Mouse (Mus musculus) kidney, embryonic 15.5 days (tissue): ENCODE measurements around the gene Tgfb2. TPM values are rescaled to one million over a fixed set of nuclear protein-coding genes. Genes with fewer than 3 reads are reported as not detected.
A peak's percentile ranks its signal among the peaks of the same experiment; 100 is the strongest.

ENCODE experiments used
- ATAC-seq: fragments of 200-750 bp; cut with Nextera tagmentation; replicated peaks from 2 replicates; pipeline ENCODE4 v1.8.0; 2017; ENCODE audit warnings: moderate TSS enrichment; ENCODE audit not compliant: low FRiP score
- H3K27ac ChIP-seq: fragments of 300-500 bp; sonication (generic); 2 replicates; pipeline ENCODE4 v1.5.1; 2015; ENCODE audit warnings: mild to moderate bottlenecking, inconsistent platforms
- H3K27me3 ChIP-seq: fragments of 300-500 bp; sonication (generic); 2 replicates; pipeline ENCODE4 v1.6.1; 2015; ENCODE audit warnings: inconsistent platforms
- H3K36me3 ChIP-seq: fragments of 300-500 bp; sonication (generic); 2 replicates; pipeline ENCODE4 v1.6.1; 2015; ENCODE audit warnings: inconsistent platforms
- H3K4me1 ChIP-seq: fragments of 300-500 bp; sonication (generic); 2 replicates; pipeline ENCODE4 v1.6.1; 2015; ENCODE audit warnings: inconsistent platforms
- H3K4me2 ChIP-seq: fragments of 300-500 bp; sonication (generic); 2 replicates; pipeline ENCODE4 v1.6.1; 2015; ENCODE audit warnings: moderate library complexity, mild to moderate bottlenecking, inconsistent platforms
- H3K4me3 ChIP-seq: fragments of 300-500 bp; sonication (generic); replicated peaks from 2 replicates; pipeline ENCODE4 v1.5.1; 2015; ENCODE audit warnings: mild to moderate bottlenecking, inconsistent platforms
- H3K9ac ChIP-seq: fragments of 300-500 bp; sonication (generic); 2 replicates; pipeline ENCODE4 v1.6.1; 2015; ENCODE audit warnings: mild to moderate bottlenecking, inconsistent platforms
- H3K9me3 ChIP-seq: fragments of 300-500 bp; sonication (generic); replicated peaks from 2 replicates; pipeline ENCODE4 v1.6.1; 2016; ENCODE audit warnings: inconsistent platforms
- WGBS: fragments of 180-500 bp; shearing (Covaris S2); methylation state at CpG from one replicate; pipeline ENCODE4 v1.1.7; 2015; ENCODE audit warnings: mixed read lengths; 5-methylcytosine and 5-hydroxymethylcytosine counted together
- polyA plus RNA-seq: library from polyadenylated mRNA; unstranded; fragments of >200 nt; fragmentation: Nextera tagmentation; extraction: Ambion mirVana; gene quantifications from 2 replicates; pipeline ENCODE4 v1.2.1, GENCODE M21; 2015

Tgfb2 gene
- polyA plus RNA-seq, 1 experiment from 2014 or later = 23.5 TPM

DNA sequence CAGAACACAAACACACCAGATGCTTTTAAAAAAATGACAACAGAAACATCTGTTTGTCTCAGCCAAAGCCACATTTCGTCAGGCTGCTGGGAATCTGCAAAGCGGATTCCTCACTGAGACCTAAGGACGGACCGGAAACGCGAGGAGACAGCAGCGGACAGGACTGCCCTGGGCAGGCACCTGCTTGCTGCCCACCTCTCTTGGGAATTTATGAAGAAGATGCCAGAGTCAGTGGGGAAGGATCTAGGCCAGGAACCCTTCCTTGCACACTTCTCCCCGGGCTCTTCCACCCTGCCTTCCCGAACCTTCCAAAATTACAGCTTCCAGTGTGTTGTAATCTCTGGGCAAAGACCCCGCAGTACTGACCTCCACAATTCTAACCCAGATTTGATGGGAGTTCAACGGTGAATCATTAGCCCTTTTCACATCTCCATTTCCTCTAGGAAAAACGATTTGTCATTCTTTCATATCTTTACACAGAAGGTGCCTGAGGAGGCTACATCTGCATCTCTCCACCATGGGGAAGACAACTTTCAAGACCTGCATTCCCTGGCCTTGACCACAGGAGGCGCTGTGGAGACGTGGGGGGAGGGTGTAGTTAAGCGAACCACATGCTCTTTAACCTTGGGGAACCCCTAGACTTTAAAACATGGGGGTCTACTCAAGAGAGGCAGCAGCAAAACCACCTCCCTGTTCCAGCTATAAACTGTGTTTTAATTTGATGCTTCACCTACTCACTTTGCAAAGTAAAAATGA, 7.0 kb downstream of the Tgfb2 start:
- Histone ChIP-seq H3K4me3 (no peak overlapping the region), H3K4me1 (peaks cover 22% of the 10 kb centered on the region), H3K27me3 (no peaks in the 10 kb centered on the region), H3K9me3 (no peaks in the 10 kb centered on the region), H3K27ac (no peak overlapping the region), H3K9ac (no peak overlapping the region), H3K36me3 (no peaks in the 10 kb centered on the region), H3K4me2 (no peak overlapping the region)
- 76% methylated on average over 15 of the region's 15 CpGs for WGBS
- ATAC-seq = no peak

DNA sequence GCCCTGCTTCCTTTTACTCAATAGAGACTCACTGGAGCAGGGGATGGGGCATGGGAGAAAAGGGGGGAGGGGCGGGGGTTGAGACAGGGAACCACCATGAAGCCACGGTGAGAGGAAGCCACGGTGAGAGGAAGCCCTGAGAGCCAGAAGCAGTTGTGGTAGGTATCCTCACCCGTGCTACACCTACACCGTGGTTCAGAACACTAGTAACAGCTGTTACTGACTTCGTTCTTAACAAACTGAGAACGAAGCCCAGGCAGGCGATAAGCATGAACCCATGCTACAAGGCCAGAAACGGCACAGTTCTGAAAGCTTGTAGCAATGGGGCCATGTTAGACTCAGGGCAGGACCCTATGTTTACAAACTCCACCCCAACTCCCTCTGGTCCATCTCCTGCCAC, 9.6 kb downstream of the Tgfb2 start:
- 86% methylated on average over 9 of the region's 9 CpGs for WGBS
- Histone ChIP-seq H3K27me3 (no peaks in the 10 kb centered on the region), H3K27ac (peak overlapping the region; percentile 72; the same call in 1 of the 2 replicates), H3K9ac (no peak overlapping the region), H3K36me3 (no peaks in the 10 kb centered on the region), H3K4me2 (no peak overlapping the region), H3K4me1 (peaks cover 8% of the 10 kb centered on the region; the same call in 1 of the 2 replicates), H3K9me3 (no peaks in the 10 kb centered on the region), H3K4me3 (no peak overlapping the region)
- no peak for ATAC-seq

DNA sequence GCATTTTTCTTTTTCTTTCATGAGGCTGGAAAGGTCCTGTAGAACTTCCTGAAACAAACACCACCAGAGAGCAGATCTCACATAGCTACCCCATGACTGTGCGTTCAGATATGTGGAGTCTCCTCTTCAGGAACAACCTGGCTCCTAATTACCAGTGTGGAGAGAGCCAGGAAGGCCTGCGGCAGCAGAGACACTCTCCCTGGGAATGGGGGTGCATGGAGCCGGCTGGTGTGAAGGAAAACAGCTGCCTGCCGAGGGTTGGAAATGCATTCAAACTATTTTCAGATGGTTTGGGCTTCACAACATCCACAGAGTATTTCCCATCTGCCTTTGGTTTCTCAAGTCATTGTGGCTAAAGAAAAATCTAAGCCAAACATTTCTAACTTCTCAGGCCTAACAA, 10.4 kb downstream of the Tgfb2 start:
- Histone ChIP-seq H3K4me2 (no peak overlapping the region), H3K27me3 (no peaks in the 10 kb centered on the region), H3K27ac (peak overlapping the region; percentile 72), H3K4me1 (peaks cover 6% of the 10 kb centered on the region; the same call in 1 of the 2 replicates), H3K9me3 (no peaks in the 10 kb centered on the region), H3K9ac (no peak overlapping the region), H3K36me3 (no peaks in the 10 kb centered on the region), H3K4me3 (no peak overlapping the region)
- WGBS = 54% methylated on average over 4 of the region's 4 CpGs
- no peak for ATAC-seq

DNA sequence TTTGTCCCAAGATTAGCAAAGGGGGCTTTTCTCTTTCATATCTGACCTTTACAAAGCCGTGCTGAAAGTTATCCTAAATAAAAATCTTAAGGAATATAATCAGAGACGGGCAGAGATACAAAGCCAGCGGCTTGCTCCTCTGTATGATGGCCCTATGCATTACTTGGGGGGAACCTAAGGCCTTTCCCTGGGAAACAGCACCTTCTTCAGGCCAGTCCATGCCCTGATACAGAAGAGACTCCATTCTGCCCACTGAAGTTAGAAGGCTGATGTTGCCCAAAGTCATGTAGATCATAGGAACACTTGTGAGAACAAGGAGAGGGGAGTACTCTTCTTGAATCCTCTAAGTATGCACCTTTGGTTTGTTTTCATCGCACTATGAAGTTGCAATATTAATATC, 13.4 kb downstream of the Tgfb2 start:
- Histone ChIP-seq H3K27ac (no peak overlapping the region), H3K4me2 (no peak overlapping the region), H3K36me3 (no peaks in the 10 kb centered on the region), H3K9ac (no peak overlapping the region), H3K4me1 (peaks cover 6% of the 10 kb centered on the region; the same call in 1 of the 2 replicates), H3K9me3 (no peaks in the 10 kb centered on the region), H3K4me3 (no peak overlapping the region), H3K27me3 (no peaks in the 10 kb centered on the region)
- no peak for ATAC-seq
- WGBS = 92% methylated on average over 4 of the region's 4 CpGs

DNA sequence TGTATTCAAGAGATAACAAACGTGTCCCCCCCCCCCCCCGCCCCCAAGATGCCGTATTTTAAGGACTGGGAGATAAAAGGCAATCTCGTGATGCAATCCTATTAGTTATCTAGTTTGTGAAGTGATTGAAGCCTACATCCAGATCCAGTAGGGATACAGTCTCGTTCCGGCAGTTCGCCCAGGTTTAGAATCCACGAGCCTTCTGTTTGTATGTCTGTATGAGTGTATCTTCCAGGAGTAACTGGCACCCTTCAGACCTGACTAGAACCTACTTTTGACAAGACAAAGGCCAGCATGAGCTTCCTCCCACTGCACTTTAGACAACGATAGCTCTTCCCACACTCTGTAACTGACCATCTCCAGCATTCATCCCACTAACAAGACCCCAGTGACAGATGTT, 14.1 kb downstream of the Tgfb2 start:
- no peak for ATAC-seq
- H3K4me1 ChIP-seq = peaks cover 8% of the 10 kb centered on the region; the same call in 1 of the 2 replicates
- no peaks in the 10 kb centered on the region for H3K36me3 ChIP-seq
- H3K4me2 ChIP-seq = no peak overlapping the region
- no peaks in the 10 kb centered on the region for H3K9me3 ChIP-seq
- H3K27ac ChIP-seq = no peak overlapping the region
- no peak overlapping the region for H3K4me3 ChIP-seq
- 86% methylated on average over 9 of the region's 9 CpGs for WGBS
- H3K9ac ChIP-seq = no peak overlapping the region
- H3K27me3 ChIP-seq = no peaks in the 10 kb centered on the region

DNA sequence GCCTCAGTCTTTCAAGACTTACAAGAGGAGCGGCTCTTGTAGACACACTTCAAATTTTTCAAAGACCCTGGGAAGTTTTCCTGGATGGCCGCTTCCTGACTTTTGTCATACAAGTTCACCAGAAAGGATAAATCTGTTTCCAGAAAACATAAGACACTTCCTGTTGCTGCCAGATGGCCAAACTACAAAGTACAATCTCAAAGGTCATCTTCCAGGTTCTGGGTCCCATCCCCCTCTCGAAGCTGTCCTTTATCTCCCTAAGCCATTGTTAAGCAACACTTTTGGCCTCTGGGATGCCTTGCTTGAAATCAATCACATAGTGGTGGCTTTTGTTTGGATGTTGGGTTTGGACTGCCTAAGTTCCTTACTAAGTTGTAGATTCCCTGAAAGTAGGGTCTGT, 21.7 kb downstream of the Tgfb2 start:
- H3K27ac ChIP-seq = no peak overlapping the region
- H3K4me3 ChIP-seq = no peak overlapping the region
- H3K36me3 ChIP-seq = no peaks in the 10 kb centered on the region
- no peak overlapping the region for H3K4me2 ChIP-seq
- no peak overlapping the region for H3K9ac ChIP-seq
- H3K4me1 ChIP-seq = peaks cover 11% of the 10 kb centered on the region; the same call in 1 of the 2 replicates
- ATAC-seq = no peak
- no peaks in the 10 kb centered on the region for H3K27me3 ChIP-seq
- H3K9me3 ChIP-seq = no peaks in the 10 kb centered on the region
- 71% methylated on average over 3 of the region's 3 CpGs for WGBS

DNA sequence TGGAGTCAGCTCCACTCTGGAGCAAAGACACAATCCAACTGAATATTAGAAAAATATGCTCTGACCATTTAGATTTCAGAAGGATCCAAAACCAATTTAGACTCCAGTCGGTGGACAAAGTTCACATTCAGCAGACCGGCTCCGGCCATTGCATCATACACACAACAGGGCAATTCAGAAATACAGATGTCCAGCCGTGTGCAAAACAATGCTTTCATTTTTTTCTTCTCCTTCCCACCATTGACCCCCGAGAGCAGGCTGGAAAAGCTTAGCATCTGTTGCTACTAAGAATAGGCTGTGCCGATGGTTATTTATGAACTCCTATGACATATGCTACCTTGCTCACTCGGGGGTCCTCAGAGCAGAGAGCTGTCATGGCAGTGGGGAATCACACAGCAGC, 23.2 kb downstream of the Tgfb2 start:
- 46% methylated on average over 7 of the region's 7 CpGs for WGBS
- no peaks in the 10 kb centered on the region for H3K27me3 ChIP-seq
- H3K9ac ChIP-seq = no peak overlapping the region
- H3K9me3 ChIP-seq = no peaks in the 10 kb centered on the region
- H3K27ac ChIP-seq = no peak overlapping the region
- no peak overlapping the region for H3K4me3 ChIP-seq
- no peak overlapping the region for H3K4me2 ChIP-seq
- no peaks in the 10 kb centered on the region for H3K36me3 ChIP-seq
- ATAC-seq = no peak
- peaks cover 11% of the 10 kb centered on the region; the same call in 1 of the 2 replicates for H3K4me1 ChIP-seq

DNA sequence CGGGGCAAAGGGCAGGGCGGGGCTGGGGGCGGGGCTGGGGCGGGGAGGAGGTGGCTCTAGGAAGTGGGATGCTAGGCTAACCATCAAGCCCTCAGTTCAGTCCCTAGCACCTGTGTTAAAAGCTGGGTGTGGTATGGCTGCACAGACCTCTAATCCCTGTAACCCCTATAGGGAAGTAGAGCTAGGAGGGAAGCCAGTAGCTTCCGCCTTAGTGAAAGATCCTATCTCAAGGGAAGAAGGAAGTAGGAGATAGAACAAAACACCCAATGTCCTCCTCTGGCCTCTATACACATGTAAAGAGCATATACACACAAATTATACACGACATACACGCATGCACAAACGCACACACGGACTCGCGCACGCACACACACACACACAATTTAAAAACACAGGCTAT, 28.2 kb downstream of the Tgfb2 start:
- H3K4me3 ChIP-seq = no peak overlapping the region
- H3K27ac ChIP-seq = no peak overlapping the region
- 0 out of 2 replicates have a peak, but pooled peaks cover under 1% of the 10 kb centered on the region for H3K4me1 ChIP-seq
- H3K9ac ChIP-seq = no peak overlapping the region
- no peaks in the 10 kb centered on the region for H3K36me3 ChIP-seq
- H3K27me3 ChIP-seq = no peaks in the 10 kb centered on the region
- ATAC-seq = no peak
- 88% methylated on average over 12 of the region's 12 CpGs for WGBS
- H3K9me3 ChIP-seq = no peaks in the 10 kb centered on the region
- H3K4me2 ChIP-seq = no peak overlapping the region

DNA sequence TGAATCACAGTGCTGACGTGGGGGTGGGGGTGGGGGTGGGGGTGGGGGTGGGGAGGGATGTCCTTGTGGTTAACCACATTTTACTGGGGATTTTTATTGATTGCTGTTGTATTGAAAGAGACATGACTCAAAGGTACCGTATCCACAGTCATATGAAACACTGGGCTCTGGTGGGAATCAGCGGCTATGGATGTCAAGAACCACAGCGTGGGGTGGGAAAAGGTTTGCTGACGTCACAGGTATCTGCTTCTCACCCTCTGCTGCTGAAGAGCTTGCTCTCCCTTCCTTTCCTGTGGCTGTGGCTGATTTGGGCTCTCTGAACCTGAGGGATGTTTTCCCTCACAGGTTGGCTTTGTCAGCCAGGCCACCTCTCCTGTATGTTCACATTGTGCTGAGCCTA, 29.6 kb downstream of the Tgfb2 start:
- Histone ChIP-seq H3K9me3 (no peaks in the 10 kb centered on the region), H3K4me3 (no peak overlapping the region), H3K27ac (no peak overlapping the region), H3K4me2 (no peak overlapping the region), H3K4me1 (no peaks in the 10 kb centered on the region), H3K9ac (no peak overlapping the region), H3K27me3 (no peaks in the 10 kb centered on the region), H3K36me3 (no peaks in the 10 kb centered on the region)
- no peak for ATAC-seq
- 72% methylated on average over 5 of the region's 5 CpGs for WGBS

DNA sequence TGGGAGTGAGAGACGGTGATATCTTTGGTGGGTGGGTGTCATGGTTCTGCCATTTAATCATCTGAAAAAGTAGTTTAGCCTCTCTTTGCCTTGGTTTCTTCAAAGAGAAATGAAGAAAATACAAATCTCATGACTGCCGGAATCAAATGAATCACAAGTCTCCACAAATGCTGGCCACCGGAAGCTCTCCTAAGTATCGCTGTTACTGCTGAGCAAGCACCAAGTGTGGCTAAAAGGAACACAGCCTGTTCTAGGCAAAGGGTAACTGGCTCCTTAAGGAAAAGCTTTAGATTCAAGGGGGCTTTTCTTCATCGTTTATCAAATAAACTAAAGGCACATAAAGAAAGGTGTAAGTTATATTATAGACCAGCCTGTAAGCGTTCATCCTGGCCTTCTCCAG, 30.5 kb downstream of the Tgfb2 start:
- 81% methylated on average over 6 of the region's 6 CpGs for WGBS
- H3K27ac ChIP-seq = no peak overlapping the region
- ATAC-seq = no peak

DNA sequence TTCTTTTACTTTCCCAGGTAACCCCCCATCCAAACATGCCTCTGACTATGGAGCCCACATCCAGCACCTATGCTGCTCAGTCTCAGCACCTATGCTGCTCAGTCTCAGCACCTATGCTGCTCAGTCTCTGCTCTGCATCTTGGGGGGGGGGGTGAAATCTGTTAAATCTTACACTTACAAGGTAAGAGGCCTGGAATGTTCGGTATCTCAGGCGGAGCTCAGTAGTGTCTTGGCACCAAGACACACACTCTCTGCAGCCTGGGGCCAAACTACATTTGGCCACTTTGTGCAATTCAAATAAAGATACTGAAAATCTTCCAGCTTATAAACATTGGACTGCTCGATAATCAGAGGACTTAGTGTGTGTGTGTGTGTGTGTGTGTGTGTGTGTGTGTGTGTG, 31.2 kb downstream of the Tgfb2 start:
- Histone ChIP-seq H3K9ac (no peak overlapping the region), H3K4me3 (no peak overlapping the region), H3K4me1 (no peaks in the 10 kb centered on the region), H3K36me3 (no peaks in the 10 kb centered on the region), H3K27me3 (no peaks in the 10 kb centered on the region), H3K9me3 (no peaks in the 10 kb centered on the region), H3K4me2 (no peak overlapping the region), H3K27ac (no peak overlapping the region)
- 77% methylated on average over 3 of the region's 3 CpGs for WGBS
- no peak for ATAC-seq

More for the DNA sequence above, 30.5 kb downstream of the Tgfb2 start:
- H3K36me3 ChIP-seq = no peaks in the 10 kb centered on the region
- no peak overlapping the region for H3K4me2 ChIP-seq
- H3K27me3 ChIP-seq = no peaks in the 10 kb centered on the region
- H3K4me3 ChIP-seq = no peak overlapping the region
- no peaks in the 10 kb centered on the region for H3K9me3 ChIP-seq
- no peaks in the 10 kb centered on the region for H3K4me1 ChIP-seq
- no peak overlapping the region for H3K9ac ChIP-seq

DNA sequence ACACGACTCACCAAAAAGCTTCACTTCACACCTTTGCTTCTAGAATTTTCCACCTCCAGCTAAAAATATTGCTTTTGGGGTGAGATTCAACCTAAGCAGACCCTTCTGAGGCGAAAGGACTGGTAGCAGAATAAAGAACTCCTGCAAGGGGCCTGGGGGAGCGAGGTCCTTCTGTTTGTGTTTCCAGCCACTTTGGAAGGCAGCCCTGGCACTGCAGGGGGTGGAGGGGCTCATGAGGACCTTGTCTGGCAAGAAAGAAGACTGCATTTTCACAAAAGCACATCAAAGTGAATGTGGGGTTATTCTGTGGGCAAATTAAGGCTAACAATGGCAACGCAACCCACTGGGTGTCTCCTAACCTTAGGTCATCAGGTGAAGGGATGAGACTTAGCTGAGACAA, 32.6 kb downstream of the Tgfb2 start:
- no peak overlapping the region for H3K9ac ChIP-seq
- no peak overlapping the region for H3K4me2 ChIP-seq
- H3K9me3 ChIP-seq = no peaks in the 10 kb centered on the region
- H3K4me3 ChIP-seq = no peak overlapping the region
- no peaks in the 10 kb centered on the region for H3K4me1 ChIP-seq
- no peaks in the 10 kb centered on the region for H3K36me3 ChIP-seq
- no peak for ATAC-seq
- H3K27me3 ChIP-seq = no peaks in the 10 kb centered on the region
- 83% methylated on average over 4 of the region's 4 CpGs for WGBS
- no peak overlapping the region for H3K27ac ChIP-seq

DNA sequence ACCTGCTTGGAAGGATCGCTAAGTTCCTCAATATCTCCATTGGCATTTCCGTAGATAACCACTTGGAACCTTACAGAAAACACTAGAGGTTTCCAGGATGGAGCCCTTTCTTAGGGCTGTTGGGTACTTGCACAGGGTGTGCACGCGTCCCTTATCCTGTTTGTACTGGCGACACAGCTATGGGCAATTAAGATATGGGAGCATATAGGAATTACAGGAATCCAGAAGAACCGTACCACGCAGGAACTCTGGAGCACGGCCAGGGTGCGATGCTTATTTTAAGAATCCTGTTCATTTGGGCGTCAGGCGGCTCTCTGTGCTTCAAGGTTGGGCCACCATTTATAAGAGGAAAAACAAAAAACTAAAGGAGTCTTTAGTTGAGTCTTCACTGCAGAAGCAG, 42.4 kb downstream of the Tgfb2 start:
- no peaks in the 10 kb centered on the region for H3K27me3 ChIP-seq
- H3K4me2 ChIP-seq = no peak overlapping the region
- H3K4me1 ChIP-seq = no peaks in the 10 kb centered on the region
- H3K9ac ChIP-seq = no peak overlapping the region
- H3K9me3 ChIP-seq = no peaks in the 10 kb centered on the region
- WGBS = 80% methylated on average over 11 of the region's 11 CpGs
- no peak overlapping the region for H3K4me3 ChIP-seq
- no peaks in the 10 kb centered on the region for H3K36me3 ChIP-seq
- no peak for ATAC-seq
- H3K27ac ChIP-seq = no peak overlapping the region
